Mouse (Mus musculus) forebrain, embryonic 12.5 days (tissue): ENCODE measurements at regions not wholly inside any gene's neighbourhood (a gene's known extent, or its start where the extent isn't known, plus 50 kb on each side); places are given as distances from the start of the nearest gene placed in this dataset.
"Not testable (repeated sequence)": the region's sequence is repeated elsewhere in the genome, so short reads cannot be mapped to it uniquely, and the experiment has no call there.

Experiments used
- ATAC-seq: fragments of 200-750 bp; cut with Nextera tagmentation; 2 replicates; pipeline ENCODE4 v1.8.0; 2017; ENCODE audit warnings: moderate TSS enrichment; ENCODE audit not compliant: low FRiP score
- H3K27ac ChIP-seq: fragments of 300-500 bp; sonication (generic); 2 replicates; pipeline ENCODE4 v1.5.1; 2016; ENCODE audit warnings: mild to moderate bottlenecking
- H3K27me3 ChIP-seq: fragments of 300-500 bp; sonication (generic); 2 replicates; pipeline ENCODE4 v1.6.1; 2016; ENCODE audit warnings: mild to moderate bottlenecking
- H3K36me3 ChIP-seq: fragments of 300-500 bp; sonication (generic); replicated peaks from 2 replicates; pipeline ENCODE4 v1.6.1; 2016; ENCODE audit warnings: mild to moderate bottlenecking
- H3K4me1 ChIP-seq: fragments of 300-500 bp; sonication (generic); 2 replicates; pipeline ENCODE4 v1.6.1; 2016
- H3K4me2 ChIP-seq: fragments of 300-500 bp; sonication (generic); 2 replicates; pipeline ENCODE4 v1.6.1; 2016; ENCODE audit warnings: mild to moderate bottlenecking, moderate library complexity
- H3K4me3 ChIP-seq: fragments of 300-500 bp; sonication (generic); replicated peaks from 2 replicates; pipeline ENCODE4 v1.5.1; 2016; ENCODE audit warnings: mild to moderate bottlenecking
- H3K9ac ChIP-seq: fragments of 300-500 bp; sonication (generic); 2 replicates; pipeline ENCODE4 v1.6.1; 2016; ENCODE audit warnings: mild to moderate bottlenecking
- H3K9me3 ChIP-seq: fragments of 300-500 bp; sonication (generic); 2 replicates; pipeline ENCODE4 v1.6.1; 2016
- WGBS: fragments of 180-500 bp; shearing (Covaris S2); methylation state at CpG from one replicate; pipeline ENCODE4 v1.1.7; 2016; 5-methylcytosine and 5-hydroxymethylcytosine counted together

DNA sequence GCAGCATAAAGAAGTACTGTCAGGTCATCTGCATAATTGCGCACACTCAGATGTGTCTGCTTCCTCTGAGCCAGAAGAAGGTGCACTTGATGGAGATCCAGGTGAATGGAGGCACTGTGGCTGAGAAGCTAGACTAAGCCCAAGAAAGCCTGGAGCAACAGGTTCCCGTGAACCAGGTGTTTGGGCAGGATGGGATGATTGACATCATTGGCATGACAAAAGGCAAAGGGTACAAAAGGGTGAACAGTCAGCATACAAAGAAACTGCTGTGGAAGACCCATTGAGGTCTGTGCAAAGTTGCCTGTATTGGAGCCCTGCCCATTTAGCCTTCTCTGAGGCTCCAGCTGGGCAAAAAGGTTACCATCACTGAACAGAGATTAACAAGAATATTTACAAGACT is 337.0 kb upstream of the Zfp960 start:
- H3K4me3 ChIP-seq = no peak overlapping the region
- 88% methylated on average over 2 of the region's 2 CpGs for whole genome bisulfite sequencing
- no peaks in the 10 kb centered on the region for H3K27me3 ChIP-seq
- no peak overlapping the region for H3K9ac ChIP-seq
- no peak for ATAC-seq
- no peak overlapping the region for H3K4me2 ChIP-seq
- H3K4me1 ChIP-seq = no peaks in the 10 kb centered on the region
- no peaks in the 10 kb centered on the region for H3K36me3 ChIP-seq
- H3K27ac ChIP-seq = no peak overlapping the region
- no peaks in the 10 kb centered on the region for H3K9me3 ChIP-seq

DNA sequence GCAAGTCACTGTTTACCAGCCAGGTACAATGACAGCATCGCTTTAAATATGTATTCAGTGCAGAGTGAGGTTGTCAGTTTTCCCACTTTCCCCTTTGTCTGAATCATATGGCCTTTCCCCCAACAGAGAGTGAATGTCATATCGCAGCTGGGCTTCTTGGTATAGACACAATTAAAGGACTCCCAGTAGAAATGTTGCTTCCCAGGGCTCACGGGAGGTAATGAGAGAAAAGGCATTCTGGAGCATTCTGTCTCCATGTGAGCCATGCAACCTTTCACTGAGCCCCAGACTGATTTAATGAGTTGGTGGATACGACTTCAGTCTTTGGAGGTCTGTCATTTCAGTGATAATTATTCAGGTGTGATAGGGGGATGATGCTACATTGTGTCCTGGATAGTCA is 310.8 kb upstream of the Zfp960 start:
- no peak overlapping the region for H3K4me2 ChIP-seq
- no peak overlapping the region for H3K27ac ChIP-seq
- H3K36me3 ChIP-seq = no peaks in the 10 kb centered on the region
- no peaks in the 10 kb centered on the region for H3K4me1 ChIP-seq
- H3K9ac ChIP-seq = no peak overlapping the region
- no peaks in the 10 kb centered on the region for H3K27me3 ChIP-seq
- H3K4me3 ChIP-seq = no peak overlapping the region
- no peaks in the 10 kb centered on the region for H3K9me3 ChIP-seq
- WGBS = 66% methylated on average over 4 of the region's 4 CpGs
- peak; percentile 44; the same call in 1 of the 2 replicates for ATAC-seq

DNA sequence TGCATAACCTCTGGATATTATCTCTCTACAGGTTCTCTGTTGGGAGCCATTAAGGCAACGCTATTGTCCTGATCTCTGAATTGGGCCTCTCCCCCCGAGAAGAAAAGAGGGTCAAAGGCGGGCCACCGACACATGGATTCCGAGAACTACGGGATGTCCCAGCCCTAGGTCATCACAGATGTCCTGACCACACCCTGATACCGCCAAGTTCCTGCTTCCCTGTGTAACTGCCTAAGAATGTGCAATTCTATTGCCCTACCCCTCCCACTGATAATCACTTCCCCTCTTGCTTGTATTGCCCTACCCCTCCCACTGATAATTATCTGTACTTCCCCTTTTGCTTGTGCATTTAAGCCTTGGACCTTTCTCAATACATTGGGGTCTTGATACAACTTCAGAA is 293.3 kb upstream of the Zfp960 start:
- H3K9ac ChIP-seq, H3K27ac ChIP-seq, H3K4me2 ChIP-seq, H3K4me3 ChIP-seq, H3K4me1 ChIP-seq, H3K9me3 ChIP-seq, ATAC-seq, H3K36me3 ChIP-seq, H3K27me3 ChIP-seq: not testable (repeated sequence)
- 90% methylated on average over 7 of the region's 7 CpGs for WGBS

DNA sequence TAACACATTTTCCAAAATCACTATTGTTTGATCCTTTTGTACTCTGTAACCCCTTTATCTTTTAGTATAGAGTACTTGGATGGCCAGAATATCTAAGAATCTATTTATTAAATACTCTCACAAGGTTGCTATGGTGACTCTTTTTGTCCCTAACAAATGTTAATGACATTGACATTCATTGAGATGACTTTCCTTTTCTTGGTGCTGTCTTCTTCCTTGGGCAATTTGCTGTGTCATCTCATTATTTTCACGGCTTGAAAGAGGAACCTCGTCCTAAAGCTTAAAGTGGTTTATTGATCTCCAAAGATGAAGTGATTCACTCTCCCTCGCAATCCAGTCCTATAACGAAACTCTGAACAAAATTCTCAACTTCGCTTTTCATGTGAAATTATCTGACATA is 265.6 kb upstream of the Zfp960 start:
- Histone ChIP-seq H3K27ac (no peak overlapping the region), H3K9me3 (no peaks in the 10 kb centered on the region), H3K4me1 (no peaks in the 10 kb centered on the region), H3K4me3 (no peak overlapping the region), H3K27me3 (no peaks in the 10 kb centered on the region), H3K4me2 (no peak overlapping the region), H3K36me3 (no peaks in the 10 kb centered on the region), H3K9ac (no peak overlapping the region)
- no peak for ATAC-seq
- 82% methylated on average over 5 of the region's 5 CpGs for WGBS

DNA sequence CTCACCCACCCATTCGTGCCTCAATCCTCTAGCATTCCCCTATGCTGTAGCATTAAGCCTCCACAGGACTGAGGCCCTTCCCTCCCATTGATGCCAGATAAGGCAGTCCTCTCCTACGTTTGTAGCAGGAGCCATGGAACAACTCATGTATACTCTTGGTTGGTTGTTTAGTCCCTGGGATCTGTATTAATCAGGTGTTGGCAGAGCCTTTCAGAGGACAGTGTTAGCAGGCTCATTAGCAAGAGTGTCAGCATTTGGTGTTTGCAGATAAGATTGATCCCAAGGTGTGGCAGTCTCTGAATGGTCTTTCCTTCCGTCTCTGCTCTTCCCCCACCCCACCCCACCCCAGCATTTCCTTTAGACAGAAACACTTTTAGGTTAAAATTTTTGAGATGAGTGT is 258.9 kb upstream of the Zfp960 start:
- no peaks in the 10 kb centered on the region for H3K27me3 ChIP-seq
- no peaks in the 10 kb centered on the region for H3K9me3 ChIP-seq
- H3K4me1 ChIP-seq = no peaks in the 10 kb centered on the region
- no peaks in the 10 kb centered on the region for H3K36me3 ChIP-seq
- H3K9ac ChIP-seq = no peak overlapping the region
- WGBS = 52% methylated on average over 3 of the region's 3 CpGs
- H3K4me2 ChIP-seq = no peak overlapping the region
- H3K4me3 ChIP-seq = no peak overlapping the region
- H3K27ac ChIP-seq = no peak overlapping the region
- ATAC-seq = no peak

DNA sequence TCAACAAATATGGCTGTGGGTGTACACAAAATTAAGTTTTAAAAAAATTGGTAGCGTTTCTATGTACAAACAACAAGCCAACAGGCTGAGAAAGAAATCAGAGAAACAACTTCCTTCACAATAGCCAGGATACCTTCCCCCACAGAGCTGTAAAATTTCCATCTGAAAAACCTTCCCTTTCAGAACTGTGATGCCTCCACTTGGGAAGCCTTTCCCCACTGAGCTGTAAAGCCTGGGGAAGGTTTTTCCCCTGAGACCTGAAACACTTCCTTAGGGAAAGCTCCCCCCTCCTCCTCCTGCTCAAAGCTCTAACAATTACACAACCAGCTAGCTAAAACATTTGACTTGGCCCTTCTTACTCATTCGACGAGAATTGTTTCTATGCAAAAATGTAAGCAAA is 245.5 kb upstream of the Zfp960 start:
- ATAC-seq = no peak
- 35% methylated on average over 3 of the region's 3 CpGs for WGBS
- Histone ChIP-seq H3K9ac (no peak overlapping the region), H3K9me3 (no peaks in the 10 kb centered on the region), H3K36me3 (no peaks in the 10 kb centered on the region), H3K4me3 (no peak overlapping the region), H3K4me1 (no peaks in the 10 kb centered on the region), H3K4me2 (no peak overlapping the region), H3K27ac (no peak overlapping the region), H3K27me3 (no peaks in the 10 kb centered on the region)

DNA sequence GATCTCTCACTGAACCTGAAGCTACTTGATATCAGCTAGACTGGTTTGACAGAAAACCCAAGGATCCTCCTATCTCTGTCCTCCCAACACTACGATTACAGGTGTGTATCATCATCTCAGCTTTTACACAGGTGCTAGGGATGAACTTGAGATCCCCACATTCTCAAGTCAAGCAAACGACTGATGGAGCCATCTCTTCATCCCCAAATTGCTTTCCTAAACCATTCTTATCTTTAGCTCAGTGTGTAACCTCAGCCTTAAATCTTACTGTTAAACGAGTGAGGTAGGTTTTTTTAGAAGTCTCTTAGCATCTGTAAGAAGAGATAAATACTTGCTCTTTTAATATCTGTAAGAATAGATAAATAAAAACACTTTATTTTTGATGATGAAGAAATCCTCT is 242.2 kb upstream of the Zfp960 start:
- no peak overlapping the region for H3K4me3 ChIP-seq
- WGBS = 82% methylated on average over 3 of the region's 3 CpGs
- no peak overlapping the region for H3K9ac ChIP-seq
- no peak overlapping the region for H3K4me2 ChIP-seq
- no peak for ATAC-seq
- no peaks in the 10 kb centered on the region for H3K36me3 ChIP-seq
- no peaks in the 10 kb centered on the region for H3K9me3 ChIP-seq
- no peaks in the 10 kb centered on the region for H3K4me1 ChIP-seq
- H3K27me3 ChIP-seq = no peaks in the 10 kb centered on the region
- no peak overlapping the region for H3K27ac ChIP-seq

DNA sequence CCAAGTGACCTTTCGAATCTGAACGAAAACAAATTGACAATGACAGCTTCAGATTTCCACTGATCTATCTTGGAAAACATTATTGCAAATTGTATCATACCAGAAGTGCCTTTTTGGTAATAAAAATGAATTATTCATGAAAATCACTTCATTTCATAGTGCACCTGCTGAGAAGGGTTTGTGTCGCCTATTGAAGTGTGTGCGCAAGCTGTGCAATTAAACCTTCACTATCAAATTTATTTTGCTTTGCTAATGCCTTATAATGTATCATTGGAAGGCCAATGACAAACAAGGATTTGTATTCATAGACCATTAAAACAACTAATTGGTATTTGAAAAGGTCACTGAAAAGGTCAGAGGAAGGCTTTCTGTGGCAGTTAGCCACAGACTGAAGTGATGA is 224.8 kb upstream of the Zfp960 start:
- Histone ChIP-seq H3K27ac (no peak overlapping the region), H3K9ac (no peak overlapping the region), H3K4me1 (no peaks in the 10 kb centered on the region), H3K36me3 (no peaks in the 10 kb centered on the region), H3K4me3 (no peak overlapping the region), H3K4me2 (no peak overlapping the region), H3K27me3 (no peaks in the 10 kb centered on the region), H3K9me3 (no peaks in the 10 kb centered on the region)
- no peak for ATAC-seq
- WGBS = 68% methylated on average over 4 of the region's 4 CpGs

DNA sequence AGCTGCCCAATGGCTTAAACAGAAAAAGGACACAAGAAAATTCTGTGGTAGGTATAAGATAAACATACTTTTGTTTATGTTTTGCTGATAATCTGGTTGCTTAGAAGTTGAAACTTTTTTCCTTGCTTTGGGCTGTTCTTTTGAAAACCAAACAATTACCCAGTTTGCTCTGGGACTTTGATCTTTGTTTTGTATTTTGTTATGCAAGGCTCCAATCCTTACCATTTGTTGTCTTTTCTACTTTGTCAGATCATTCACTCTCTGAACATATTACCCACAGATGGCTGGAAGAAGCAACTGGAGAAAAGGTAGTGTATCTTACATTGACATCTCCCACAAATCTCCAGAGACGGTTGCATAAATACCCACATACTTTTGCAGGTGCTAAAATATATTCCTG is 203.1 kb upstream of the Zfp960 start:
- Histone ChIP-seq H3K36me3 (no peaks in the 10 kb centered on the region), H3K4me1 (no peaks in the 10 kb centered on the region), H3K9me3 (no peaks in the 10 kb centered on the region), H3K9ac (no peak overlapping the region), H3K27ac (no peak overlapping the region), H3K4me2 (no peak overlapping the region), H3K27me3 (no peaks in the 10 kb centered on the region), H3K4me3 (no peak overlapping the region)
- no peak for ATAC-seq
- WGBS = 68% methylated on average over 1 of the region's 1 CpGs

DNA sequence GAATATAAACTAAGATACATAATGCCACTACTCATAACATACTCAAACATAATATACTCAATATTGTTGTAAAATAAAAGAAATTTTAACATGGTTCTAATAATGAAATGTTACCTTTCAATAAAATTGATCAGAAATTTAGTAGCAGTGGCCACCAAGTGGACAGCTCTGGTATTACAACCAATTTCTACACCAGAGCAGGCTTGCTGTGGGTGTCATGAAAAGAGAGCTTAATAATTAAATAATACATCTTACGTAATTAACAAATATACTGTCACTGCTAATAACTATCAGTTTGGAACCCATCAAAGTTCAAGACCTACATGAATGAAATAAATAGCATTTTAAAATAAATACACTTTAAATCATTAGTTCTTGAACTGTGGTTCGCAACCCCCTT is 163.1 kb upstream of the Zfp960 start:
- 0 out of 2 replicates have a peak, but pooled peaks have one; percentile 57 for ATAC-seq
- no peak overlapping the region for H3K9ac ChIP-seq
- H3K9me3 ChIP-seq = 0 out of 2 replicates have a peak, but pooled peaks cover 3% of the 10 kb centered on the region
- no peaks in the 10 kb centered on the region for H3K36me3 ChIP-seq
- no peak overlapping the region for H3K4me2 ChIP-seq
- no peaks in the 10 kb centered on the region for H3K27me3 ChIP-seq
- no peak overlapping the region for H3K27ac ChIP-seq
- H3K4me1 ChIP-seq = no peaks in the 10 kb centered on the region
- H3K4me3 ChIP-seq = no peak overlapping the region
- WGBS = 66% methylated on average over 2 of the region's 2 CpGs

DNA sequence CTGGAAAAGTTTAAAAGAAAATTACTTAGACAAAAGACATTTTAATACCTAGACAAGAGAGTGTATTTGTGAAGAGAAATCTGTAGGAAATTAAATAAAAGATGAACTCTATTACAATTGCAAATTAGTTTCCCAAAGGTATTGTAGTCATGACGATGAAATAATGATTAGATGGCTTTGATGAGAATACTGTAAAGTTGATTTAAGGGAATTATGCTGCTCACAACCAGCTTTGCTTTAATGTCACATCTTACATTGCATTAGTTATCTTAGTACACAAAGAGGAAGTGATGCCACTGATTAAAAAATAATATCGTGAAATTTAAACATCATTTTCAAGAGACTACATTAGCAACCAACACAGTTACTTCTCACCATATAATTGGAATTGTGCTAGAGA is 145.7 kb upstream of the Zfp960 start:
- ATAC-seq = no peak
- H3K4me3 ChIP-seq = no peak overlapping the region
- H3K36me3 ChIP-seq = no peaks in the 10 kb centered on the region
- no peak overlapping the region for H3K4me2 ChIP-seq
- H3K27me3 ChIP-seq = no peaks in the 10 kb centered on the region
- no peak overlapping the region for H3K9ac ChIP-seq
- 81% methylated on average over 2 of the region's 2 CpGs for WGBS
- no peaks in the 10 kb centered on the region for H3K4me1 ChIP-seq
- no peak overlapping the region for H3K27ac ChIP-seq
- no peaks in the 10 kb centered on the region for H3K9me3 ChIP-seq

DNA sequence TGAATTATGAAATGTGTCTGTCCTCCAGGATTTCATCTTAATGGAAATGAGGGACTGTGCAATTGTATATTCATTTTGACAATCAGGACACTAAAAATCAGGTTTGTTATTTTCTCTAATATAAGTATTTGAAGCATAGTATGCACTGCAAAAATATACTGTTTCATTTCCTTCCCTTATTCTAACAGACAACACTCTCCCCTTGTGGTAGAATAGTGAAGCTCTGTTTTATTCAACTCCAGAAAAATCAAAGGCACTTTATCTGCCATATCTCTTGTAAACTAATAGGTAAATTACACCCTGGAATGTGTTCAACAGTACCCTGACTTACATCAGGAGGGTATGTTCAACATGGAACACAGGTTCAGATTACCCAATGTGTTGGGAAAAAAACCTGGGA is 137.7 kb upstream of the Zfp960 start:
- ATAC-seq = no peak
- Histone ChIP-seq H3K27ac (no peak overlapping the region), H3K4me2 (no peak overlapping the region), H3K9me3 (no peaks in the 10 kb centered on the region), H3K4me3 (no peak overlapping the region), H3K4me1 (no peaks in the 10 kb centered on the region), H3K36me3 (no peaks in the 10 kb centered on the region), H3K27me3 (no peaks in the 10 kb centered on the region), H3K9ac (no peak overlapping the region)

DNA sequence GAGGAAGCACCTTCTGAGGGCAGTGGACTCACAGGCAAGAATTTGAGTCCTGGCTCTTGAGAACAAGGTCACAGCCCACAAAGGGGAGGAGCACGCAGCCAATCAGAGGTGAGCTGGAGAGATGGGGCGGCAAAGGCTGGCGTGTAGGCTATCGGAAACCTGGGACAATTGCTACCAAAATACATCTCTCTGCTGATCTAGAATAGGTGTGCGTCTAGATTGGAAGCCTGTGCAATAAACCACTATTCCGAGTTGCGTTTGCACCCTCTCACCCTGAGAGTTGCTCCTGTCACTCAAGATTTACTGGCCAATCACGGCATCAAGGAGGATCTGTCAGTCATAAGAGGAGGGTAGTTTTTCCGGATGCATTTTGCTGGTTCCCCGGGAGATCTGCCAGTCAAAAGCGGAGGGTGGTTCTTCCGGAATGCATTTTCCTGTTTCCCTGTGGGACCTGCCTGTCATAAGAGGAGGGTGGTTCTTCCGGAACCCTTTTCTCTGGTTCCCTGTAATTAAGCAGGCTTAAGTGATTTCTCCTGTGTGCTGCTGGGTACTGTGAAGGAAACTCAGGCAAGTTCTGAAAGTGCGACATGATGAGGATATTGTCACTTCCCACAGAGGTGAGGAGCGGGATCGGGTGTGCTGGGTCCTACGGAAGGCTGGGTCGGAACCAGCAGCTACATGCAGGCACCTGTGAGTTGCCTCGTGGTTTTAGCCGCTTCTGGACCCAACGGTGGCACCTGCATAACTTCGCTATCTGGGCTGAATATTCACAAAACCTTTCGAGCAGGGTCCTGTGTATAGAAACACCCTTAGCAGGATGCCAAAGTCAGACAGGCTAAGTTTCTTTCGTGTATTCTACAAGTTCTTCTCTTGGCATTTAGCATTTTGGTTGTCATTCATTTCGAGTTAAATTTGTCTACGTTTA is 112.6 kb upstream of the Zfp960 start:
- not testable (repeated sequence) for H3K36me3 ChIP-seq, H3K9ac ChIP-seq, H3K4me1 ChIP-seq, H3K27me3 ChIP-seq, H3K9me3 ChIP-seq
- ATAC-seq = peak; percentile 100
- 3% methylated on average over 26 of the region's 26 CpGs for WGBS
- 0 out of 2 replicates have a peak overlapping the region, but pooled peaks have one; percentile 43 for H3K27ac ChIP-seq
- H3K4me2 ChIP-seq = peak overlapping the region; percentile 40; the same call in 1 of the 2 replicates
- H3K4me3 ChIP-seq = peak overlapping the region; percentile 48
